Mouse (Mus musculus): ENCODE data around the gene Hmgb1.

DNA sequence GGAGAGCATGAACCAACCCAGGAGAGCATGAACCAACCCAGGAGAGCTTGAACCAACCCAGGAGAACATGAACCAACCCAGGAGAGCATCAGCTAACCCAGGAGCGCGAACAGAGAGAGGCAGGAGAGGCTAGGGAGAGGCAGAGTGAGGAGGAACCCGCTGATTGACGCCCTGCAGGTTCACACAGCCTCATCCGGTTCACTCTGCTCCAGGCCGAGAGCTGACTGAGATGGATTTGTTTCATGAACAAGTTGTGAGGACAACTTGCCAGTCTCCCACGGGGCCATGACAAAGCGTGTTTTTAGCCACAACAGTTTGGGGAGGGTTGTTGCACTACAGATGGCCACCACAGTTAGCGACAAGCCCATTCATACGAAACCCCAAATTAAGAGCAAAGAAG lies 12.0 kb downstream of the Hmgb1 start:
- TF ChIP-seq CTCF (IDR thresholded peaks at IDR 0.05; ENCODE audit: control insufficient read depth, insufficient read depth, insufficient replicate concordance, low read depth, low read length) (no peak), POLR2A (IDR thresholded peaks at IDR 0.05; ENCODE audit: control insufficient read depth, low read depth, low read length) (no peak)
